In genomic region chrX:105939245-105939644, GRCm38 (mm10) we compare ENCODE assay signal across 26 mouse cellular contexts.
"Had no signal": no experiment of that assay in that cellular context is flagged by ENCODE, and none has a peak within 500 bp of the region (broad histone marks: within the 10 kb centered on the region; RNA-seq: fewer than 3 reads in every experiment).

No protein-coding gene starts in this region.

- H3K9me3 ChIP-seq: heart, embryonic 10.5 days; heart, embryonic 12.5 days; hindbrain, embryonic 10.5 days; hindbrain, embryonic 12.5 days; intestine, embryonic 15.5 days; limb, embryonic 13.5 days; limb, embryonic 15.5 days; liver, embryonic 12.5 days had no signal

- H3K4me2 ChIP-seq: heart, embryonic 12.5 days; hindbrain, embryonic 12.5 days; hindbrain, embryonic 14.5 days; intestine, embryonic 15.5 days; limb, embryonic 13.5 days; limb, embryonic 15.5 days; liver, embryonic 12.5 days had no signal

- ATAC-seq: hindbrain, embryonic 16.5 days; inflammation-experienced regulatory T-cells, adult 6 months; intestine, embryonic 15.5 days; intestine, postnatal 0 days; liver, embryonic 12.5 days had no signal

- DNase-seq: gastrocnemius, adult 2 months; gastrocnemius, postnatal 10 days; gastrocnemius, postnatal 25 days; heart, adult 18-20 months; heart, postnatal 10 days; heart, postnatal 4 days; kidney, adult 18-20 months; kidney, adult 8-10 months; kidney, postnatal 10 days; kidney, postnatal 25 days; kidney, postnatal 4 days; left cerebral cortex, postnatal 4 days had no signal

- H3K27ac ChIP-seq: gastrocnemius, adult 2 months; heart, embryonic 10.5 days; hindbrain, embryonic 10.5 days; hindbrain, embryonic 12.5 days; hindbrain, embryonic 14.5 days; intestine, embryonic 15.5 days; left cerebral cortex, adult 2 months; limb, embryonic 13.5 days; limb, embryonic 15.5 days; liver, embryonic 12.5 days; liver, embryonic 14.5 days had no signal

- H3K4me3 ChIP-seq: gastrocnemius, adult 2 months; heart, embryonic 10.5 days; heart, embryonic 12.5 days; hindbrain, embryonic 10.5 days; hindbrain, embryonic 12.5 days; intestine, embryonic 15.5 days; left cerebral cortex, adult 2 months; limb, embryonic 13.5 days; limb, embryonic 15.5 days; liver, embryonic 12.5 days had no signal

- H3K36me3 ChIP-seq: heart, embryonic 10.5 days; heart, embryonic 12.5 days; hindbrain, embryonic 10.5 days; hindbrain, embryonic 12.5 days; intestine, embryonic 15.5 days; limb, embryonic 13.5 days; limb, embryonic 15.5 days; liver, embryonic 12.5 days had no signal

- H3K27me3 ChIP-seq: heart, embryonic 12.5 days; hindbrain, embryonic 12.5 days; intestine, embryonic 15.5 days; limb, embryonic 15.5 days; liver, embryonic 12.5 days had no signal

- H3K9ac ChIP-seq: heart, embryonic 12.5 days; hindbrain, embryonic 12.5 days; hindbrain, embryonic 14.5 days; intestine, embryonic 15.5 days; limb, embryonic 13.5 days; limb, embryonic 15.5 days; liver, embryonic 12.5 days; liver, embryonic 14.5 days had no signal

- H3K4me1 ChIP-seq: heart, embryonic 10.5 days; heart, embryonic 12.5 days; hindbrain, embryonic 10.5 days; hindbrain, embryonic 12.5 days; intestine, embryonic 15.5 days; limb, embryonic 13.5 days; limb, embryonic 15.5 days; liver, embryonic 12.5 days had no signal
